In genomic region chr10:53100881-53101280, GRCm38 (mm10) we compare ENCODE assay signal across 27 mouse cellular contexts.
A peak's percentile ranks its signal among the peaks of the same experiment; 100 is the strongest.
DNase-seq lines count a peak whose midpoint lies in the region.
"Had no signal": no experiment of that assay in that cellular context is flagged by ENCODE, and none has a peak within 500 bp of the region (broad histone marks: within the 10 kb centered on the region; RNA-seq: fewer than 3 reads in every experiment).

No protein-coding gene starts in this region.

- H3K27me3 ChIP-seq in heart, embryonic 10.5 days (ENCODE audit: insufficient read depth, poor library complexity, severe bottlenecking) = no peaks in the 10 kb centered on the region
- H3K27me3 ChIP-seq: CH12.LX; forebrain, embryonic 13.5 days; heart, embryonic 12.5 days; heart, embryonic 15.5 days; hindbrain, embryonic 13.5 days; intestine, embryonic 15.5 days had no signal

- no peak overlapping the region for H3K4me3 ChIP-seq in heart, embryonic 10.5 days
- H3K4me3 ChIP-seq: forebrain, embryonic 10.5 days; forebrain, embryonic 13.5 days; heart, embryonic 12.5 days; heart, embryonic 15.5 days; hindbrain, embryonic 10.5 days; hindbrain, embryonic 13.5 days; intestine, embryonic 15.5 days had no signal

- peak; percentile 90 for DNase-seq in heart, adult 11 months
- DNase-seq in heart, embryonic 10.5 days (ENCODE audit: low spot score) = no peak
- DNase-seq in heart, adult 9 months (ENCODE audit: low spot score in 2 of 2) = peak; percentile 17 to 36
- no peak for DNase-seq in heart, postnatal 4 days
- DNase-seq in lung, postnatal 25 days (ENCODE audit: low spot score) = peak; percentile 13
- no peak for DNase-seq in lung, postnatal 4 days
- DNase-seq in brain, adult 2 months (ENCODE audit: low read depth, low spot score) = peak; percentile 7
- DNase-seq in frontal cortex, postnatal 14 days (ENCODE audit: low spot score in 2 of 2) = no peak
- DNase-seq: adrenal gland, adult 2 months; adrenal gland, postnatal 14 days; B cell, adult 2 months; cerebellum, adult 18-20 months; cerebellum, adult 9-10 months; cerebellum, postnatal 14 days; gastrocnemius, postnatal 10 days; gastrocnemius, postnatal 36 days; heart, postnatal 10 days; kidney, adult 11 months had no signal

- no peak overlapping the region for H3K27ac ChIP-seq in heart, embryonic 10.5 days
- H3K27ac ChIP-seq: forebrain, embryonic 10.5 days; forebrain, embryonic 13.5 days; heart, embryonic 15.5 days; hindbrain, embryonic 10.5 days; hindbrain, embryonic 13.5 days; intestine, embryonic 15.5 days had no signal

- H3K4me1 ChIP-seq in heart, embryonic 10.5 days = no peaks in the 10 kb centered on the region
- H3K4me1 ChIP-seq: forebrain, embryonic 10.5 days; forebrain, embryonic 13.5 days; heart, embryonic 12.5 days; heart, embryonic 15.5 days; hindbrain, embryonic 10.5 days; hindbrain, embryonic 13.5 days; intestine, embryonic 15.5 days had no signal

- WGBS in heart, embryonic 10.5 days = 58% methylated on average over 3 of the region's 3 CpGs

- no peaks in the 10 kb centered on the region for H3K9me3 ChIP-seq in heart, embryonic 10.5 days
- H3K9me3 ChIP-seq: forebrain, embryonic 10.5 days; forebrain, embryonic 13.5 days; G1E; heart, embryonic 12.5 days; heart, embryonic 15.5 days; hindbrain, embryonic 10.5 days; hindbrain, embryonic 13.5 days; intestine, embryonic 15.5 days had no signal

- H3K36me3 ChIP-seq in heart, embryonic 10.5 days = no peaks in the 10 kb centered on the region
- H3K36me3 ChIP-seq: forebrain, embryonic 10.5 days; G1E; heart, embryonic 12.5 days; heart, embryonic 15.5 days; hindbrain, embryonic 10.5 days; hindbrain, embryonic 13.5 days; intestine, embryonic 15.5 days had no signal

Comparison
In these comparisons a context has a peak if more than half of its experiments do, and no peak if none do; other contexts are left out.
1. DNase-seq: peak in heart, adult 11 months (single experiment), heart, adult 9 months (2 of 2), lung, postnatal 25 days (single experiment) and brain, adult 2 months (single experiment); none in heart, embryonic 10.5 days (single experiment), heart, postnatal 4 days (single experiment), lung, postnatal 4 days (0 of 2) and frontal cortex, postnatal 14 days (0 of 2).